Mouse (Mus musculus) G1E (cell line): ENCODE results near the gene Hist1h3e. TPM values are rescaled to one million over a fixed set of nuclear protein-coding genes. Genes with fewer than 3 reads are reported as not detected.
"Not testable (repeated sequence)": the region's sequence is repeated elsewhere in the genome, so short reads cannot be mapped to it uniquely, and the experiment has no call there.

ENCODE experiments used
- ATAC-seq: 2 replicates; pipeline ENCODE4 v1.8.0; 2016; ENCODE audit warnings: mild to moderate bottlenecking; ENCODE audit not compliant: insufficient number of reproducible peaks, poor library complexity, low FRiP score, severe bottlenecking; ENCODE audit errors: extremely low read depth
- DNase-seq: peaks from one replicate; pipeline ENCODE4 v3.0.0; 2012; ENCODE audit warnings: low spot score
- H3K27me3 ChIP-seq: 2 replicates; pipeline ENCODE4 v1.6.1; 2012; ENCODE audit warnings: mild to moderate bottlenecking, low read length, inconsistent platforms; ENCODE audit not compliant: insufficient read depth
- H3K36me3 ChIP-seq: replicated peaks from 2 replicates; pipeline ENCODE3; 2012; ENCODE audit warnings: mild to moderate bottlenecking, inconsistent platforms
- H3K4me1 ChIP-seq: 2 replicates; pipeline ENCODE4 v1.6.1; 2012; ENCODE audit warnings: low read depth, low read length, inconsistent platforms, mixed read lengths; ENCODE audit not compliant: insufficient read depth
- H3K4me3 ChIP-seq: 2 replicates; pipeline ENCODE4 v1.5.1; 2012; ENCODE audit warnings: low read depth, mild to moderate bottlenecking, inconsistent platforms, low read length, moderate library complexity, mixed read lengths
- H3K9me3 ChIP-seq: replicated peaks from 2 replicates; pipeline ENCODE4 v1.6.1; 2012; ENCODE audit warnings: inconsistent platforms
- CTCF ChIP-seq: IDR thresholded peaks from 2 replicates; pipeline ENCODE4 v1.5.1; 2012; ENCODE audit warnings: low read depth, low read length, inconsistent platforms, mixed read lengths
- GATA1 ChIP-seq: IDR thresholded peaks from 2 replicates; pipeline ENCODE4 v1.6.1; 2012; ENCODE audit warnings: borderline replicate concordance, low read length, inconsistent platforms, mixed read lengths
- GATA2 ChIP-seq: IDR thresholded peaks from 2 replicates; pipeline ENCODE4 v1.6.1; 2012; ENCODE audit warnings: low read depth, low read length, inconsistent platforms, borderline replicate concordance
- POLR2AphosphoS5 ChIP-seq: IDR thresholded peaks from 2 replicates; pipeline ENCODE4 v1.6.1; 2012; ENCODE audit warnings: low read depth, low read length, inconsistent platforms; ENCODE audit not compliant: insufficient replicate concordance
- TAL1 ChIP-seq: conservative IDR thresholded peaks from 2 replicates; pipeline ENCODE4 v1.6.1; 2012; ENCODE audit warnings: low read depth, low read length, inconsistent platforms, mixed read lengths
- polyA plus RNA-seq: library from polyadenylated mRNA; stranded (reverse); fragments of >175 nt; gene quantifications from 2 replicates; pipeline ENCODE4 v1.2.3, GENCODE M21; 2012
- total RNA-seq, 2 experiments: library from RNA; stranded (forward) in 1 of 2; stranded (reverse) in 1 of 2; fragments of 200-1000 nt in 1 of 2; fragments of >200 nt in 1 of 2; fragmentation: Nextera tagmentation in 1 of 2; gene quantifications; 2 replicates each; pipeline ENCODE4 v1.2.3; 2014 to 2017

Gene Hist1h3e
- total and polyA plus RNA-seq, 3 experiments: 6.8 to 466 (median 426) TPM

DNA sequence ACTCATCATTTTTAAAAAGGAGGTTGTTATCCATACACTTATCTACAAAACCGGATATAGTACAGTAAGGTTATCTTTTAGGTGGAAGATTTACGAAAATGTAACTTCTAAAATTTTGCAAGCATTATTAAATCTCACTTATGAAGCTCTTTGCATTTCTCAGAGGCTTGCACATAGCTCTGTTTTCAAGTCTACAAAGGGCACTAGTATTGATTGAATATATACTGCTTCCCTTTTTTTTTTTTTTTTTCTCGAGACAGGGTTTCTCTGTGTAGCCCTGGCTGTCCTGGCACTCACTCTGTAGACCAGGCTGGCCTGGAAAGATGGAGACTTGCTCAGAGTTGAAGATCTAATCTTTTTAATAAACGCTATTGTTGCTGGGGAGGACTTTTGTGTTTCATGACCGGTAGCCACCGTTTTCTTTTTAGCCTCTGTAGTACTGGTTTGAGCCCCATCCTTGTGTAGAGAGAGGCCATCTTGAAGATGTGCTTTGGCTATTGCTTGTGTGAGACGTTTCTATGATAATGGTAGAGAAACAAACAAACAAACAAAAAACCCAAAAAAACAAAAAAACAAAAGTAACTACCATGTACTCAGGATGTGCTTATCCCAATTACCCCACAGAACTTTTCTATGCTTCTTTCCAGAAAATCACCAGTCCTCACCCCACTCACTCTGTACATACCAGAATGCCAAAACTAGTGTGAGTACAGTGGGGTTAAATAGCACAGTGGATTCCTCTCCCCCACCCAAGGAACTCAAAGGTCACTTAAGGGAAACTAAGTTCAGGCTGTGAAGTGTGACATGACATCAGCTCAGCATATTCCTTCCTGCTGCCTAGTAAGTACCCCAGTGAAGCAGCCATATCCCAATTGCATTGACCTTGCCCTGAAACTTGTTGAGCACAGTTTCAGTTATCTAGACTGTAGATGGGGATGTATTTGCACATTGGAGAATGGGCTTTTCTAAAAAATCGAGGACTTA, 9.9 kb downstream of the Hist1h3e start:
- TF ChIP-seq GATA1: no peak
- no peak for TF ChIP-seq POLR2AphosphoS5
- no peak for TF ChIP-seq CTCF
- TF ChIP-seq GATA2: no peak
- TF ChIP-seq TAL1: no peak
- Histone ChIP-seq H3K27me3 (no peaks in the 10 kb centered on the region), H3K4me1 (peaks cover 40% of the 10 kb centered on the region), H3K9me3 (no peaks in the 10 kb centered on the region), H3K36me3 (no peaks in the 10 kb centered on the region), H3K4me3 (no peak overlapping the region)
- DNase-seq: no peak
- ATAC-seq: no peak

DNA sequence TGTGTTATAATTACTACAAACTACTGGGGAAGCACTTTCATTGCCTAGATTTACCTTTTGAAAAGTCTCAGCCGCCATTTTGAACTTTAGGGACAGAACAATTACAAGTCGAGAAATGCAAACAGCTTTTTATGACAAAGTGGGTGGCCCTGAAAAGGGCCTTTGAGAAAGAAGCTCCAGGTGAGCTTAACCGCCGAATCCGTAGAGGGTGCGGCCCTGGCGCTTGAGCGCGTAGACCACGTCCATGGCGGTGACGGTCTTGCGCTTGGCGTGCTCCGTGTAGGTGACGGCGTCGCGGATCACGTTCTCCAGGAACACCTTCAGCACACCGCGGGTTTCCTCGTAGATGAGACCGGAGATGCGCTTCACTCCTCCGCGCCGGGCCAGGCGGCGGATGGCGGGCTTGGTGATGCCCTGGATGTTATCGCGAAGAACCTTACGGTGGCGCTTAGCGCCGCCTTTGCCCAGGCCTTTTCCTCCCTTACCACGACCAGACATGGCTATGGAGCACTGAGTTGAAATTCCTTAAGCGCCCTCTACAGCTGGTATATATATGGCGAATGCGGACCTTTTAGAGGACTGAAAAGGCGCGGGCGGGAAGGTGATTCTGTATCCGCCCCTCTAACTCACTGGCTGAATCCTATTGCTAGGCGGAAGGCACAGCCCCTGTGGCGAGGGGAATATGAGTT, 10.9 kb downstream of the Hist1h3e start, which contains the start of gene Hist1h4f:
TSS of gene Hist1h4f (minus strand) at position 503 of the 689 bp plus-strand sequence.
- H3K27me3 ChIP-seq, H3K36me3 ChIP-seq, H3K9me3 ChIP-seq: not testable (repeated sequence)
- Histone ChIP-seq H3K4me3 (peak within 1 kb of the TSS; percentile 67), H3K4me1 (peaks cover 40% of the 10 kb centered on the region)
- DNase-seq (peak; percentile 20), ATAC-seq (peak; percentile 45)
- peak; percentile 93 for TF ChIP-seq POLR2AphosphoS5

DNA sequence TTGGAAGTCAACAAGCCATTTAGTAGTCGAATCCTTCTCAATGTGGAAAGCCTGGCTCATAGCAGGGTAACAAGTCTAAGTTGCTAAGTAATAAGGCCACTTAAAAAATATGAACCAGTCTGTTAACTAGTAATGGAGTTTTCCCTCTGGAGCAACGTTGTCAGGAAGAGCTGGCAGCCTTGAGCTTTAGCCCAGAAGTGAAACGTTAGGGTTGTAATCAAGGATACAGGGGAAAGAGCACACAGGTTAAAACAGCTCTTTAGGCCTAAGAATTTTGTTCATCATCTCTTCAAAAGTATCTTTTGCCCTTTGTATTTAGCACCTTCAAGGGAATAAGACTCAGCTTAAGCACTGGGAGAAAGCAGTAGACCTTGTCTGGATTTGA, 11.4 kb downstream of the Hist1h3e start:
- H3K36me3 ChIP-seq: no peaks in the 10 kb centered on the region
- H3K4me3 ChIP-seq: peak overlapping the region; percentile 67; the same call in 1 of the 2 replicates
- TF ChIP-seq TAL1: no peak
- TF ChIP-seq CTCF: no peak
- TF ChIP-seq GATA2: no peak
- TF ChIP-seq GATA1: no peak
- peak; percentile 92; the same call in 1 of the 2 replicates for TF ChIP-seq POLR2AphosphoS5
- ATAC-seq: no peak
- H3K4me1 ChIP-seq: peaks cover 43% of the 10 kb centered on the region
- no peaks in the 10 kb centered on the region for H3K27me3 ChIP-seq
- H3K9me3 ChIP-seq: no peaks in the 10 kb centered on the region
- DNase-seq: no peak

DNA sequence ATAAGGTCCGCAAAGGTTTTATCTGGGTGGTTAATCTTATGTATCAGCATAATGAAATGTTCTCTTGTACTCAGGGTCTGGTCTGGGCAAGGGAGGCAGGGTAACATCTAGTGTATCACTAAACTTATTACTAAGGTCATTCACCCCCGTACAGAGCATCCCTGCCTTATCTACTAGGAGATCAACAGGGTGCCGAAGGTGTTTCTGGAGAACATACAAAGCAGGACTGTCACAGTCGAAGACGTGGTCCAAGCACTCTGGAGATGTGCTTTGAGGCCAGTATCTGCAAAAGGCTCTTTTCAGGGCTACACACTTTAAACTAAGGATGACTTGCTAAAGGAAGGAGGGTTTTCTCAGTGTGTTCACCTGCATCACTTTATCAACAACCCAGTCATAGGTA, 15.5 kb downstream of the Hist1h3e start:
- peaks cover 25% of the 10 kb centered on the region for H3K4me1 ChIP-seq
- no peaks in the 10 kb centered on the region for H3K36me3 ChIP-seq
- no peaks in the 10 kb centered on the region for H3K9me3 ChIP-seq
- H3K27me3 ChIP-seq: no peaks in the 10 kb centered on the region
- TF ChIP-seq GATA2: no peak
- TF ChIP-seq GATA1: no peak
- TF ChIP-seq CTCF: no peak
- TF ChIP-seq POLR2AphosphoS5: no peak
- ATAC-seq (no peak), DNase-seq (no peak)
- H3K4me3 ChIP-seq: no peak overlapping the region

DNA sequence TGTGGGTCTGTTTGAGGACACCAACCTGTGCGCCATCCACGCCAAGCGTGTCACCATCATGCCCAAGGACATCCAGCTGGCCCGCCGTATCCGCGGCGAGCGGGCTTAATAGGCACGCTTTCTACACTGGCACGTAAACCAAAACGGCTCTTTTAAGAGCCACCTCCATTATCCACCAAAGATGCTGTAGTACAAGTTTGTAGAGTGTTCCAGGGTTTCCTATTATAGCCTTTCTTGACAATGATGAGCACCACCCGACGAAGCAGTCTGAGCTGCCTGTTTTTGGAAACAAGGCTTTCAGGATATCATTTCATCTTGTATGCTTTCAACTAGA, 17.4 kb downstream of the Hist1h3e start:
- TF ChIP-seq POLR2AphosphoS5: 0 out of 2 replicates have a peak, but pooled peaks have one; percentile 28
- Histone ChIP-seq H3K4me1 (peaks cover 22% of the 10 kb centered on the region), H3K4me3 (peak overlapping the region; percentile 65)
- H3K27me3 ChIP-seq, DNase-seq, H3K9me3 ChIP-seq, H3K36me3 ChIP-seq: not testable (repeated sequence)
- 0 out of 2 replicates have a peak, but pooled peaks have one; percentile 9 for ATAC-seq

DNA sequence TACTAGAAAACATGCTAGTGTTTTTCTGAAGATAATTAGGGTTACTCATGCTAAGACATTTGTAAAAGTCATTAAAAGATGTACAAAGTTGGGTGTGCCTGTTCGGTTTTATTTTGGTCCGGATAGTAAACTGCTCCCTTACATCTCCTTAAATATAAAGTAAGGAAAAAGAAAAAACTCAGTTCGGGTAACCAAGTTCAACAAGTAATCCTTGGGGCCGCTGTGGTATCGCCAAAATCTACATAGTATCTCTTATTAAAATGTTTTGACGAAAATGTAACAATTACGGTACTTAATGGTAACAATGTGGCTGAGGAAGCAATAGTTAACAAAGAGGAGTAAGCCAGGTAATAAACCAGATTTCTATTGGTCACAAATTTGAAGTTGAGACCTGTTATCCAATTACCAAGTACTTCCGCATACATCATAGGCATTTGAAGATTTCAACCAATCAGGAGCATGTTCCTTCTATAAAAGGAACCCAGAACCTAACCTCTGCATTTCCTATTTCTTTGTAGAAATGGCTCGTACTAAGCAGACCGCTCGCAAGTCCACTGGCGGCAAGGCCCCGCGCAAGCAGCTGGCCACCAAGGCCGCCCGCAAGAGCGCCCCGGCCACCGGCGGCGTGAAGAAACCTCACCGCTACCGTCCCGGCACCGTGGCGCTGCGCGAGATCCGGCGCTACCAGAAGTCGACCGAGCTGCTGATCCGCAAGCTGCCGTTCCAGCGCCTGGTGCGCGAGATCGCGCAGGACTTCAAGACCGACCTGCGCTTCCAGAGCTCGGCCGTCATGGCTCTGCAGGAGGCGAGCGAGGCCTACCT, 18.0 kb downstream of the Hist1h3e start, which contains the start of gene Hist1h3f:
TSS of gene Hist1h3f (plus strand) at position 88 of the 822 bp plus-strand sequence.
- DNase-seq (peak; percentile 66), ATAC-seq (peak; percentile 73)
- Histone ChIP-seq H3K4me3 (peak within 1 kb of the TSS; percentile 69), H3K4me1 (peaks cover 19% of the 10 kb centered on the region), H3K9me3 (no peaks in the 10 kb centered on the region), H3K27me3 (no peaks in the 10 kb centered on the region), H3K36me3 (no peaks in the 10 kb centered on the region)
- no peak for TF ChIP-seq TAL1
- TF ChIP-seq POLR2AphosphoS5: peak; percentile 97
